Mouse (Mus musculus): ENCODE data around the gene Pdlim5.
A peak's percentile ranks its signal among the peaks of the same experiment; 100 is the strongest.
"Not testable (repeated sequence)": the region's sequence is repeated elsewhere in the genome, so short reads cannot be mapped to it uniquely, and the experiment has no call there.

The Pdlim5 gene

DNA sequence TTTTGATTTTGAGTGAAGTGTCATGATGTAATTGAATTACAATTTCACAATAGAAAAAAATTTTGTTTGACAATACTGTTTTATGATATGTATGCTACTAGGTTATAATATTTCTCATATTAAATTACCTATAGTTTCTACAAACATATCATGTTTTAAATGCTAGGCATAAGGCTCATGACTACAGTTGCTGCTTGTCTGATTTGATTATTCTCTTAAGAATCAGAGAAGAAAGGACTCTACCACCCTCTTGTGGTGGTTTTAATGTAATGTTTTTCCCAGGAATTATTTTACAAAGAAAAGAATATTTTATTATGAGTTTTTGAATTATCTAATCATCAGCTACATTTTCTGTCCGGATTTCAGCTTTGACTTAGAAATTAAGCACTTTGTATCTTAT, 120.5 kb downstream of the Pdlim5 start:
- DNase-seq (ENCODE audit: low read depth): peak; percentile 65

DNA sequence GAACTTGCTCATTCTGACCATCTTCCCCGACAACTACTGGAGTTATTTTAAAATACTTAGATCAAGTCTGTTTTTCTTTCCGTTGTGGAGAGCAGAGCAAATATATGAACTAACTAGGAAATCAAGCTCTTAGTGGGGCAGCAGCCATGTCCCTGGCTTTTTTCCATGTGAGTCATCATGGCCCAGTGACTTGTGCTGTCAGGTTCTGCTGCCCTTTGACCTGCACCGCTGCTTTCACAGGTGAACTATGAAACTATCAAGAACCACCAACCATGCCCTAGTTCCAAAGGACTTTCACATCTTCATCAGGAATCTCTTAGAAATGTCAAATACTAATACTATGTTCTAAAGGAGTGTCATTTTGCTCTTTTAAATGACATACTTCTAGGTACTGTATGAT, 121.0 kb downstream of the Pdlim5 start:
- no peak for DNase-seq (ENCODE audit: low read depth)

DNA sequence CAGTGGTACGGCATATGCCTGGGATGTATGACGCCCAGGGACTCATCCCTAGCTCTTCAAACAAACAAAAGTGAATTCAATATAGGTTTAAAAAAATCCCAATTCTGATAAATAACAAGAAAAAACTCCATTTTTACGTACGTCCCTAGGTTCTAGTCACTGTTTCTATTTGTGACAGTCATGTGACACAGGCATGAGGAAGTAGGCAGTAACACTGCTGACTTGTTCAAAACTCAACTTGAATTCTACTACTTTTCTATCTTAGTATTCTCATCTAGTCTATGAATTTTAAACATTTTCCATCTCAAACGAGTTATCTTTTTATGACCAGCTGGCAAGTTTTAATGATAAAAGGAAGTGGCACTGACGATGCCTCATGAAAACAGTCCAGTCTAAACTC, 122.2 kb downstream of the Pdlim5 start:
- no peak for DNase-seq (ENCODE audit: low read depth)

DNA sequence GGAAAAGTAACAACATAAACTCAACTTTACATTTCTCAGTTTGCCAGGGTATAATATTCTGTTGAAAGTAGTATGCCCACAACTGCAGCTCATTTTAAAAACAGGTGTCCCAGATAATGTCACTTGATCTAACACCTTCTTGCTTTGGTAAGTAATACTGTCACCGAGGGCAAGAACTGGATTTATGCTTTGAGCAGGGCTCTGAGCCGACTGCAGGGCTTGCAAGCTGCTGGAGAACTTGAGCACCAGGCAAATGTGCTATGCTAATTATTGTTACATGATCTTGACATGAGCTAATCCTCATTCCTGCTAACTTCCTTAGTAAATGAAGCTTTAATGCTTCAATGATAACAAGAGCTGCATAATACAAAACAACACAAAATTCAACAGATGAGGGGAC, 139.1 kb downstream of the Pdlim5 start:
- no peak for DNase-seq (ENCODE audit: low read depth)

DNA sequence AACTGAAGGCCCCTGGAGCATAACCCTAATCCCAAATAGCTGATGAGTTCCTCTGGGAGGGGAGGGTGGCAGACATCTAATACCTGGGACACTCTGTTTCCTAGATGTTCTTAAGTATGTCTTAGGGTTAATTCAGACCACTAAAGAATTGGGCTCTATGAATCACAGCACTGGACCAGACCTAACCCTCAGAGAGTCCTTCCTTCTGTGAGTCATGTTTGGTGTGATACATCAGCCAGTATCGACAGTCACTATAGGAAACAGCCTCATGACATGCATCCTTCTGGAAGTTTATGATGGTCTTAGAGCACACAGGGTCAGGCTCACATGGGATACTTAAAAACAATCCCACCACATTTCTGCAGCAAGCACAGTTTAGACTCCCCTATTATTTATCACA, 143.4 kb downstream of the Pdlim5 start:
- no peak for DNase-seq (ENCODE audit: low read depth)

DNA sequence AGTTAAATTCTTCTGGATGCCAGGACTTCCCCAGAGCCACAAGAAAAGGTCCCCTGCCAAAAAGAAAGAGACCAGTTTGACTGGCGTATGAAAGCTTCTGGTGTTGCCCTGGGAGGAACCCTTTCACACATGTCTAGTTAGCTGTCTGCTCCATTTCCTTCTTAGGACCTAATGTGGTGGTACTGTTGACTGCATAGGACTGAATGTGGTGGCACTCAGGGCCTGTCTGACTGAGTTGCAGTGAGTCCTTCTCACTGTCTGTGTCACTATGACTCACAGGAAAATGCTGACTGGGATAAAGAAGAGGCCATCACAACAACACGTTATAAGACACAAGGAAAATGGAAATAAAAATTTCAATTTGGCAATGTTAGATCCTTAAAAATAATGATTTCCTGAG, 146.0 kb downstream of the Pdlim5 start:
- DNase-seq (ENCODE audit: low read depth): peak; percentile 7

DNA sequence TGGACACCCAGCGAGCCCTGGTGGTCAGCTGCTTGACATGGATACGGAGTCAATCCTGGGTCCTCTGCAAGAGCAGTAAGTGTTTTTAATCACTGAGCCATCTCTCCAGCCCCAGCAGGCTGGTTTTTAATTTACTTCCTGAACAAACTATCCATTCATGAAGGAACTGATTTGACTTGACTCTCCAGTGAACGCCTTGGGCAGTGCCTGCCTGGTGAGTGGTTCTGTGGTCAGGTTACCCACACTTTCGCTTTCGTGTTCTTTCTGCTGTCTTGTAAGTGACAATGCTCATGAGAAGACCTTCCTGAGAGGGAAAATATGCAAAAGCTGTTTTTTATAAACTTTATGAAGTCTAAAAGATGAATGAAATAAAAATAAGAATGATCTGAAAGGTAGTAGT, 152.2 kb downstream of the Pdlim5 start:
- peak; percentile 46 for DNase-seq (ENCODE audit: low read depth)

DNA sequence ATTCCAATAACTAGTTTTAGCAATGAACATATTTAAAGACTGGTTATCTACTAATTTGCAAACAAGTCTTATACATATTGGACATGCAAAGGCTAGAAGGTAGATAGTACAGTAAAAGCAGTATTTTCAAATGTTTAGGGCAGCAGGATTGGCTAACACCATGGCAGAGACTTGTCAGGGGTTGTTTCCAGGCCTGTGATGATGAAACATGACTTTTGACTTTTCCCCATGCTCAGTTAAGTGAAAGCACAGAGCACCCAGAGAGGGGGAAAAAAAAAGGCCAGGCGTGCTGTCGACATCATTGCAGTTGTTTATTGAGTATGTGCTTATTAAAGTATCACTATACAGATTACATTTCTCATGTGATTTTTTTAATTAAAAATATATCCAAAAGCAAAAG, 156.2 kb downstream of the Pdlim5 start:
- DNase-seq (ENCODE audit: low read depth): no peak

DNA sequence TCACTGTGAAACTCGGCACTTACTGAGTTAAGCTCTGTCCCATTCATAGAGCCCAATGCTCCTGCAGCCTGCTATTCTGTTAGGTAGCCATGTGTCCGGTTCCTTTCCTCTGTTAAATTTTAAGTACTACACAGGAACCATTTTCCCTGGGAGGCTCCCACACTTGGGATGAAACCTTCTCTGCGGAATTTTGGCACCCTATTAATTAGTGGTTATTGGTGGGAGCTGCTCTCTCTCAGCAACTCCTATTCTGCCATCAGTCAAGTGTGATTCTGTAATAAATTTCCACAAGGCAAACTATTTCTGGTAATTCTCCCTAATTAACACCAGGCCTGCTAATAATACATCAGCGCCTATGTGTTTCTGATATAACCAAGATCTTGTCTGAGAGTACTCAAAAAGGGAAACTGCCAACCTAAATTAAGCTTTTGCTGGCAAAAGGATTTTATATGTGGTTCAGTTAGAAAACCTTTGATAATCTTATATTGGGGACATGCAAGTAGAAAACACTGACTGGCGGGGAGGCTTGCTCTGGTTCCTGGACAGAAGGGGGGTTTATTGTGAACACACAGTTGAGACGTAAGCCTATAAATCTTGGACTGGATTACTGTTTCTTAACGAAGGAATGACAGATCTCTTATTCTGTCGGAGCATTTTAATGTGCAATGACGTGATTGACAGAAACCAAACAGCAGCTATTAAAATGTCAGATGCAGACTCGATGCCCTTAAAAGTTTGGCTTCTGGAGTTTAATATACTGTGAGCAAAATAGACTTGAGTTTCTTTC, 157.0 kb downstream of the Pdlim5 start:
- no peak for DNase-seq (ENCODE audit: low read depth)

DNA sequence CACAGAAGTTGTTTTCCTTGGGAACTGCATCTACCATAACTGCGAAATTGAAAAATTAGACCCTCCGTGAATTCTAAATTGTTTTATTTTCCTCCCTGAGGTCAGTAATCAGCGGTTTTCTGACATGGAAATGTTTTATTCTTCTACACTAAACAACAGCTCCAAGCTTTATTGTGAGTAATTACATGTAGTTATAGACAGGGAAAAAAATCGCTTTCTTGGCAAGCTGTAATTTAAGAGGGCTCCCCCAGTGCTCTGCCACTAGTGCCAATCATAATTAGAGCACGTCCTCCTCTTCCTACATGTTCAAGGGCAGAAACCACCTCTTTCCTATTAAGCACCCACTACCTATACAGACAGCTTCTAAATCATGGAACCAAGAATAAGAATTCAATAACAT, 157.9 kb downstream of the Pdlim5 start:
- DNase-seq (ENCODE audit: low read depth): no peak

DNA sequence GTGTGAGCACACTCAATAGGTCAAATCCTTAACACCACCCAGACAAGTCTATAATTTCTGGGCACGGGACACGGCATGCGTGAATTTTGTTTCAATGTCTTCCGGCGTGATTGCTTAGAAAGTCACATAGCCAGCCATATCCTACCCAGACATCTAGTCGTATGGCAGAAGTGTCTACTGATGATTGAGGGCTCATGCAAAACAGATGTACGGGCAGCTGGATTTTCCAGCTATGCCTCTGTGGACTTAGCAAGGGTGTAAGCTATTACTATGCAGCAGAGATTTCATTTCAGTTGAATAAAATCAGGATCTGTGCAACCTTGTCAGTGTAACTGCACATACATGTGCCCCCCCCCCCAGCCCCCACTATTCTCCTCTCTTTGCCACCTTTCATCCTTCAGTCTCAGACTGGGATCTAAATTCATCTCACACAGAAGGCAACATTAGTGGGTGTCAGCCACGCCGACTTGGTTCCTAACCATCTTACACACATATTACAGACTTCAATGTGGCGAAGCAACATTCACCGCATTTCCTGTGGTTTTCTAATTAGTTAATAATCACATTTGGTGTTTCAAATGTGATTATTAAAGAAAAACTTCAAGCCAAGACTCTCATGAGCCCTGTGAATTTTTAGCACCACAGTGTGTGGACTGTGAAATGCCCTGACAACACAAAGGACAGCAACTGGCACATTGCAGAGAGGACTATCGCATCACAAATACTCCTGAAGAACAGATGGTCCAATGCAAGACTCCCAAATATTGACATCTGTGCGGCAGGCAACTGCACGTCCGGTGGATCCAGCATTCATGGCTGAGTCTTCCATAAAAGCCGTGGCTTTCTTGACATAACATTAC, 161.7 kb downstream of the Pdlim5 start:
- no peak for DNase-seq (ENCODE audit: low read depth)

DNA sequence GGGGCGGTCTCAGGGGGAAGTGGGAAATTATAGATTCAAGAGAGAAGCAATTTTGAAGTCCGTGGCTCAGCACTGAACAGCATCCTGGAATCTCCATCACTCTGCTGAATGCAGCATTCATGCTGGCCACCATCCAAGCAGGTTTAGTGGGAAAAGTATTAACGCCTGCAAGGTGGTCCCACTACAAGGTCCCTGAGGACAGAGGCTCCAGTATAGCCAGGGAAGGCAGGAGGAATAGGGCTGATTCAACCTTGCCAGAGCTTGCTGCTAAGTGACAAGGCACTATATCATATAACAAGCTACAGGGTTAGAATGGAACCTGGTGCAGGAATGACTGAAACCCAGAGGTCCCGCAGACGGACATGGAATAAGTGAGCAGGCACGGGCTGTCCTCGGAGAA, 166.8 kb downstream of the Pdlim5 start:
- DNase-seq (ENCODE audit: low read depth): no peak

DNA sequence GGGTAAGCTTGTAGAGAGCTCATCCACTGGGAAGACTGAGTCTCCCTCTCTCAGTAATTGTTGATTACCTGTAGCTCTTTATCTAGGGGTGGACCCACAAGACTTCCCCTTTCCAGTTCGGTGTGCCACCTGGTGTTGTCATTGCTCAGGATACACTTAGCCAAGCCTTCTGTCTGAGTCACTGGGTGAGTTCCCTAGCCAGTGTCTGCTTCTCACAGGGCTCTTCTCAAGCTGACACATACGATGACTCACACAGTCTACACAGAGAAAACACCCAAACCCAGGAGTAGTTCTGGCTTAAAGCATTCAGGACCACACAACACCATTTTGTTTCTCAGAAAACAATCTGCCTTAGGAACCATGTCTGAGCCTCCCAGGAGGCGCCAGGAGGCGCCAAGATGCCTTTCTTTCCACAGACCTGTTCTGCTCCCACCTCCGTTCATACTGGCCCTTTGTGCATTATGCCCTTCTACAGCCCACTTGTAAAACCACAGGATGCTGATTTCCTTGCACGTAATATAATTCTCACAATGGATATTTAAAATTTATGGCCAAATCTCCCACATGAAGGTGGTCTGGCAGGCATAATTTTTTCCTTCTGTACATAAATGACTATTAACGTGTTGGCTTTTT, 172.9 kb downstream of the Pdlim5 start:
- DNase-seq (ENCODE audit: low read depth): no peak

DNA sequence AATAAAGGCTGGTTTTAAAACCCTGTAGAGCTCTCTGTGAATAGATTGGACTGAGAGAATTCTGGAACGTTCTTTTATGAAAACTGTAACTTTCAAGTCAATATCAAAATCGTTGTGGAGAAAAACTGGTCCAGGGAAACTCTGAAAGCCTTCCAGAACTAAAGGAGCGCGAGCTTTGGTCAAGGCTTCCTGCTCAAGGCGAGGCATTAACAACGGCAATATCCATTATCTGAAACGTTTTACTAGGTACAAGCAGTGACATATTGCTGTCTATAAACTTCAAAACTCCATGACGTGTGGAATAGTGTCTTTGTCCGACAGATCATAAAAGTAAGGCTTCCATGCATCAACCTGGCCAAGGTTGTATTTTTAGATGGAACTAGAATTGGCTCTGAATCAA, 175.6 kb downstream of the Pdlim5 start:
- DNase-seq (ENCODE audit: low read depth): no peak

DNA sequence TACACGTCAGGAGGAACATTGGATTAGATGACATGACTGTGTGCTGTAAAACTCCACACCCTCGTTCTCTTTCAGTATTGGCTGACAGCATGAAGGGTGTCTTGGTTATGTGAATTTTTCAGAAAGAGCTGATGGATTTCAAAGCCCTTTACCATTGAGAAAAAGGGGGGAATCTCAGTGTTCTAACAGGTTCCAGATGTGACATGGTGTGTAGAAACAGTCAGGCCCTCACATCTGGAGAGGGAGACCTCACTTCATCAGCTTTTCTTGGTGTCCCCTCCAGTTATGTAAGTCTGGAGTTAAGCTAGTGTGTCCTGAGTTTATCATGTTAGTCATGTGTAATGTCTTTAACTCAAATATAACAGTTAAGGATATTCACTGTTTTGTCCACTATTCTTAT, 182.7 kb downstream of the Pdlim5 start:
- DNase-seq (ENCODE audit: low read depth): no peak

DNA sequence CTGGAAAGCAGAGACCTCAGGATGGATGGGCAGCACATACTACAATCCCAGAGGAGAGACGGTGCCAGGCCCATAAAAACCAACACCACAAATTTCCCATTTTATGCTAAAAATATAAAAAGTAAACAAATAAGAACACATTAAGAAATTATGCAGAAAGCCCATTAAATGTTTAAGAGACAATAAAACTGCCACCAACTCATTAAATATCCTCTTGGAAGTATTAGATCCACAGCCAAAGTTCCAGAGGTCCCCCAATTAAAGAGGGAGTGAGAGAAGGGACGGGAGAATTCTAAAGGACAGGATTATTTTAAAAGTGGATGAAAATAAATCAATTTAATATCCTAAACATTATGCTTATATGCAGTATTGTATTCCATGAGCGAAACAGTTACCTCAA, 183.3 kb downstream of the Pdlim5 start:
- no peak for DNase-seq (ENCODE audit: low read depth)

DNA sequence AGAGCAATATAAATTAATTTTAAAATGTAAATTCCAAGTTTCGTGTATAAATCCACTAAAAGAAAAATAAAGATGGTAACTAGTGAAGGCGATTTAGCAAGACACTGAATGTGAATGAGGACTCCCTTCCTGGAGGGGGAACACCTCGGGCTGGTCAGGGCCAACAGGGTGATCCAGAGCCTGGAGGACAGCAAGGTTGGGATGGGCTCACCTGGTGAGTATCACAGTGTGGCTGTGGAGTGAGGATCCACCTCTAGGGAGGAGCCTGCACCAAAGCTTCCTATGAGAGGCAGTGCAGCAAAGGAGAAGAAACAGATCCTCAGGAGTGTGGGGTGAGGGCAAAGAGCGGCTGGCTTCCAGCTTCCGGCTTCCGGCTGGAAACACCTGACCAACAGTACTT, 185.5 kb downstream of the Pdlim5 start:
- no peak for DNase-seq (ENCODE audit: low read depth)

DNA sequence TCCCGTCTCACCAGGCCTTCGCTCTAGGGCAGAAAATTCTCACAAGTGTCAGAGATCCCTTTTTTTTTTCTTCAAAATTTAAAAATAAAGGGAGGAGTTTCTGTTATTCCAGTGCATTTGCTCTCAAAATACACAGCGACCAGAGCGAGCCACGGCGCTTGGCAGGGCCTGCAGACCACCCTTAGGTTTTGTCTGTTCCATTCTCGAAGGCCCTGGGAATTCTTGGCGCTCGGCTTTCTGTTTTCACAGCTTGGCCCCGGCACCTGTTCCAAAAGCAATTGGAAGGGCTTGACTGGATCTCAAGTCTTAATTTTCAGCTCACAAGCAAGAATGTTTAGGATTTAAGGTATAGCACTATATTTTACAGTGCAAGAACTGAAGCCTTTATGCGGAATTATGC, 186.4 kb downstream of the Pdlim5 start:
- DNase-seq (ENCODE audit: low read depth): no peak

DNA sequence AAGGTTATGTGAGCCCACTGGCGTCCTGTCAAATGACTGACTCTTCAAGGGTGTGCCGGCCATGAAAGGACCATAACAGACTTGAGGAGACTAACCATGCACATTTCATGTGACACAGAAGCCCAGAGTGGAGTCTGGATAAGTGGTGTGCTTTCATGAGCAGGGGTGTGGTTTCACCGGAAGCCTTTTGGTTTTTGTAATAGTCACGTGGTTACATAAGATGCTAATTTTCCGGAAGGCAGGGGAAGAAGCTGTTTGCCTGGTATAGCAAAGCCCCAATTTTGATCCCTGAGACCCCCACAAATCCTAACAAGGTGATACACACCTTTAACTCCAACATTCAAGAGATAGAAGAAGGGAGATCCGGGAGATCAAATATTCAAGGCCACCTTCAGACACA, 188.0 kb downstream of the Pdlim5 start:
- no peak for DNase-seq (ENCODE audit: low read depth)

DNA sequence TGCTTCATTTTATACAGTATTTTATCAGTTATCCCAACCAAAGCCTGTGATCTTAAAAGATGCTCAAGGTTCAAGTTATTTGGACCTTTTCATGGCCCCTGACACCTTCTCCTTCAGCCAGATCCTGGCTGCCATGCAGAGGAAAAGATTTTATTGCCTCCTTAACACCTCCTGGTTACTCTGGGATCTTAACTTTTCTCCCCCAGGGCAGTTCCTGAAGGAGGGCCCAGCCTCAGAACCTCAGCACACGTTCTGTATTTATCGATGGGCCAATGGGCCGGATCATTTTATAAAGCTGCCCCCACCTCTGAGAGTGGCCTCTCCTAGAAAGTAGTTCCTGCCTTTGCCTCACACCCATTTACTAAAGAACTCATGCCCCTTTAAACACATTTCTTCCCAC, 189.2 kb downstream of the Pdlim5 start:
- DNase-seq (ENCODE audit: low read depth): no peak

DNA sequence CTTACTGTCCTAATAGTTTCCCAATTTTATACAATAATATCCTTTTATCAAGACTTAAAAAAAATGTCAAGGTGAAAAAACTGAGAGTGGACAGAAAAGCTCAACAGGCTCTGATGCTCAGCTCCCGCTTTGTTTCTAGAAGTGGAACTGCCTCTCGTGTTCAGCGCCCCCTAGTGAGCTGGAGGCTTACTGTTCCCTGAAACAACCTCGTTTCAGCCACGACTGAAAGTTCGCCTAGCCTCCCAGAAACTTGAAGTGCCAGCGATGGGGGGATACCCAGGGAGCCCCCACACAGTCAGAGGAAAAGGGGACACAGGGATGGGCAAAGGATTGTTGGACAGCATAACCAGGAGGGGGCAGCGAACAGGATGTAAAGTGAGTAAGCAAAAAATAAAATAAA, 199.4 kb downstream of the Pdlim5 start:
- peak; percentile 9 for DNase-seq (ENCODE audit: low read depth)

DNA sequence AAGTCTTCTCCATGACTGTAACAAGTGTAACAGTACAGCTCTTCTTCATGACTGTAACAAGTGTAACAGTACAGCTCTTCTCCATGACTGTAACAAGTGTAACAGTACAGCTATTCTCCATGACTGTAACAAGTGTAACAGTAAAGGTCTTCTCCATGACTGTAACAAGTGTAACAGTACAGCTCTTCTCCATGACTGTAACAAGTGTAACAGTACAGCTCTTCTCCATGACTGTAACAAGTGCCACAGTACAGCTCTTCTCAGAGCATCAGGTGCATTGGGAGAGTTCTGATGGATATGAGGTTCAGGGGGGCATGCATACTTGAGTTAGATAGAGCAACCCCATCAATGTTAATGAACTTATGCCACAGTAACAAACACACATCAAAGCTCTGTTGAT, 203.9 kb downstream of the Pdlim5 start:
- not testable (repeated sequence) for DNase-seq (ENCODE audit: low read depth)

Data from induced T-regulatory cell, adult 2 months (primary cell).